Comparison of ENCODE assay signal across 8 mouse cellular contexts in the genomic region with DNA sequence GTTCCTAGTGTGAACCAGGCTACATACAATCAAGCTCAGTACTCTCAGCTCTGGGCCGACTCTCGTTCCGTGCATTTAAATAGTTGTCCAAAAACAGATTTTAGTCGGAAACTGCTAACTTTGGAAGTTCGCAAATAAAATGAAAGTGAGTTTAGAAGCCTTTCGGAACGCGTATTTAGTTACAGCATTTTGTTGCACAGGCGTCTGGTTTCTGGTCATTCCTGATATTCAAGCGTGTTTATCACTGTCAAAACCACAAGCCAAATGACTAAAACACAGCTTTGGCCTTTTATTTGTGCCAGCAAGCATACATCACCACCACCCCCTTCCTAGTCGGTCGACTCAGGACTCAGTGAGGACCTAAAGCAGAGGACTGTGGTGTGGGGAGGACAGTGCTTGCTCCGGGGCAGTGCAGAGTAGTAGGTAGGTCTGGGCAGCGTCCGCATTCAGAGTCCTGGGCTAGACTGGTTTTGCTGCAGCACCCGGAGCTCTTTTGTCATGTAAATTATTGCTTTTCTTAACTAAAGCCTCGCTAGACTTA. TPM values are rescaled to one million over a fixed set of nuclear protein-coding genes. Genes with fewer than 3 reads are reported as not detected.
DNase-seq lines count a peak whose midpoint lies in the region; ATAC-seq and TF ChIP-seq lines count a peak whose summit lies in the region.

No protein-coding gene starts in this region.

- peak overlapping the region; percentile 51 for H3K4me3 ChIP-seq in forebrain, embryonic 13.5 days
- peak overlapping the region; percentile 70 for H3K4me3 ChIP-seq in intestine, embryonic 16.5 days (ENCODE audit: low read length)
- H3K4me3 ChIP-seq in lung, postnatal 0 days (ENCODE audit: low read depth, low read length): peak overlapping the region; percentile 74

- DNase-seq in spleen, postnatal 10 days (ENCODE audit: low spot score in 2 of 2): peak; percentile 49 to 53
- DNase-seq in spleen, postnatal 36 days (ENCODE audit: low spot score in 2 of 2): no peak
- DNase-seq in adrenal gland, adult 2 months: peak; percentile 81
- DNase-seq in lung, postnatal 0 days (ENCODE audit: low spot score): peak; percentile 57
- peak; percentile 26 for DNase-seq in splenic B cell, adult 2 months (ENCODE audit: low read depth, low spot score)
- DNase-seq in ovary, adult 18-20 months (ENCODE audit: low spot score): no peak

- H3K9ac ChIP-seq in forebrain, embryonic 13.5 days: peak overlapping the region; percentile 68
- peak overlapping the region; percentile 78 for H3K9ac ChIP-seq in intestine, embryonic 16.5 days (ENCODE audit: low read depth, low read length)
- H3K9ac ChIP-seq in lung, postnatal 0 days (replicated peaks; ENCODE audit: low read depth): peak overlapping the region; percentile 54

- no peak for ATAC-seq in forebrain, embryonic 13.5 days
- no peak for ATAC-seq in intestine, embryonic 16.5 days
- no peak for ATAC-seq in lung, postnatal 0 days

- H3K9me3 ChIP-seq in forebrain, embryonic 13.5 days (replicated peaks): no peaks in the 10 kb centered on the region
- no peaks in the 10 kb centered on the region for H3K9me3 ChIP-seq in intestine, embryonic 16.5 days (ENCODE audit: control insufficient read depth, low read length)
- no peaks in the 10 kb centered on the region for H3K9me3 ChIP-seq in lung, postnatal 0 days (ENCODE audit: low read length)

- TF ChIP-seq EP300 in lung, postnatal 0 days (IDR thresholded peaks at IDR 0.05): no peak

- H3K4me2 ChIP-seq in forebrain, embryonic 13.5 days: peak overlapping the region; percentile 96
- peak overlapping the region; percentile 96 for H3K4me2 ChIP-seq in intestine, embryonic 16.5 days (ENCODE audit: low read depth, low read length)
- peak overlapping the region; percentile 95 for H3K4me2 ChIP-seq in lung, postnatal 0 days (replicated peaks; ENCODE audit: low read depth, low read length)

- peaks cover 40% of the 10 kb centered on the region for H3K4me1 ChIP-seq in forebrain, embryonic 13.5 days
- peaks cover 32% of the 10 kb centered on the region for H3K4me1 ChIP-seq in intestine, embryonic 16.5 days (ENCODE audit: control insufficient read depth, insufficient read depth, low read length)
- peaks cover 16% of the 10 kb centered on the region; the same call in 1 of the 2 replicates for H3K4me1 ChIP-seq in lung, postnatal 0 days (ENCODE audit: insufficient read depth, low read depth, low read length)

- H3K36me3 ChIP-seq in forebrain, embryonic 13.5 days (ENCODE audit: poor library complexity, severe bottlenecking): no peaks in the 10 kb centered on the region
- no peaks in the 10 kb centered on the region for H3K36me3 ChIP-seq in intestine, embryonic 16.5 days (ENCODE audit: control insufficient read depth, insufficient read depth, low read length)
- H3K36me3 ChIP-seq in lung, postnatal 0 days (ENCODE audit: insufficient read depth, low read length): no peaks in the 10 kb centered on the region
- H3K36me3 ChIP-seq in splenic B cell, adult 2 months (ENCODE audit: control insufficient read depth, insufficient read depth, low read length, poor library complexity, severe bottlenecking): no peaks in the 10 kb centered on the region

- H3K27ac ChIP-seq in forebrain, embryonic 13.5 days: peak overlapping the region; percentile 85; the same call in 1 of the 2 replicates
- H3K27ac ChIP-seq in intestine, embryonic 16.5 days (ENCODE audit: low read length): peak overlapping the region; percentile 96
- H3K27ac ChIP-seq in lung, postnatal 0 days (ENCODE audit: low read length): peak overlapping the region; percentile 96

- WGBS in forebrain, embryonic 13.5 days: 4% methylated on average over 17 of the region's 17 CpGs
- 4% methylated on average over 17 of the region's 17 CpGs for WGBS in intestine, embryonic 16.5 days
- WGBS in lung, postnatal 0 days: 2% methylated on average over 17 of the region's 17 CpGs

- peaks cover 47% of the 10 kb centered on the region for H3K27me3 ChIP-seq in forebrain, embryonic 13.5 days
- no peaks in the 10 kb centered on the region for H3K27me3 ChIP-seq in intestine, embryonic 16.5 days (replicated peaks; ENCODE audit: control insufficient read depth, insufficient read depth, low read length)
- H3K27me3 ChIP-seq in lung, postnatal 0 days (replicated peaks; ENCODE audit: insufficient read depth, low read length): no peaks in the 10 kb centered on the region
- no peaks in the 10 kb centered on the region for H3K27me3 ChIP-seq in splenic B cell, adult 2 months (ENCODE audit: control insufficient read depth, insufficient read depth, low read length, poor library complexity, severe bottlenecking)

- TF ChIP-seq CTCF in lung, postnatal 0 days (IDR thresholded peaks at IDR 0.05): no peak

RNA-seq across cellular contexts. Expression of a gene that starts 2.2 kb away (rescaled TPM):
- total RNA-seq in adrenal gland, adult 2 months (2021): 100 to 1,000 TPM; 214 to 344 TPM
- polyA plus RNA-seq in adrenal gland, adult 2 months (2012; rRNA removed): 360 and 463 TPM in 2 replicates
- polyA plus RNA-seq in forebrain, embryonic 13.5 days (2015; fragmentation: Nextera tagmentation; extraction: Ambion mirVana): 11.0 and 12.2 TPM in 2 replicates
- polyA plus RNA-seq in intestine, embryonic 16.5 days (2015; fragmentation: Nextera tagmentation; extraction: Ambion mirVana): 43.7 and 49.5 TPM in 2 replicates
- 46.6 and 47.9 TPM in 2 replicates for polyA plus RNA-seq in lung, postnatal 0 days (2015; fragmentation: Nextera tagmentation; extraction: Ambion mirVana)

RNA-seq across cellular contexts. Expression of a gene that starts 41.5 kb away (rescaled TPM):
- total RNA-seq in adrenal gland, adult 2 months (2021): 1 to 10 TPM; 4.9 to 7.1 TPM
- 4.6 and 5.9 TPM in 2 replicates for polyA plus RNA-seq in adrenal gland, adult 2 months (2012; rRNA removed)
- 10.6 and 12.3 TPM in 2 replicates for polyA plus RNA-seq in forebrain, embryonic 13.5 days (2015; fragmentation: Nextera tagmentation; extraction: Ambion mirVana)
- 7.2 and 7.9 TPM in 2 replicates for polyA plus RNA-seq in intestine, embryonic 16.5 days (2015; fragmentation: Nextera tagmentation; extraction: Ambion mirVana)
- polyA plus RNA-seq in lung, postnatal 0 days (2015; fragmentation: Nextera tagmentation; extraction: Ambion mirVana): 5.2 TPM in 2 replicates

RNA-seq across cellular contexts. Expression of a gene that starts 41.6 kb away (rescaled TPM):
- total RNA-seq in adrenal gland, adult 2 months (2021): 10 to 100 TPM; 70.0 to 74.6 TPM
- 56.4 and 65.9 TPM in 2 replicates for polyA plus RNA-seq in adrenal gland, adult 2 months (2012; rRNA removed)
- 127 and 133 TPM in 2 replicates for polyA plus RNA-seq in forebrain, embryonic 13.5 days (2015; fragmentation: Nextera tagmentation; extraction: Ambion mirVana)
- 108 and 122 TPM in 2 replicates for polyA plus RNA-seq in intestine, embryonic 16.5 days (2015; fragmentation: Nextera tagmentation; extraction: Ambion mirVana)
- 63.2 and 72.7 TPM in 2 replicates for polyA plus RNA-seq in lung, postnatal 0 days (2015; fragmentation: Nextera tagmentation; extraction: Ambion mirVana)

Comparison
In these comparisons a context has a peak if more than half of its experiments do, and no peak if none do; other contexts are left out.
1. DNase-seq: peak in spleen, postnatal 10 days (2 of 2), adrenal gland, adult 2 months (single experiment), lung, postnatal 0 days (single experiment) and splenic B cell, adult 2 months (single experiment); none in spleen, postnatal 36 days (0 of 2) and ovary, adult 18-20 months (single experiment).
2. Peak in every context shown above with its lines, with median percentiles within 50 percentile points of each other: H3K27ac ChIP-seq, H3K4me2 ChIP-seq, H3K4me3 ChIP-seq and H3K9ac ChIP-seq.